Mouse (Mus musculus) liver, adult 2 months (tissue): ENCODE data around the gene Heatr1. TPM values are rescaled to one million over a fixed set of nuclear protein-coding genes. Genes with fewer than 3 reads are reported as not detected.

Source experiments
- DNase-seq: peaks from one replicate; pipeline ENCODE4 v3.0.0-alpha.2; 2011; ENCODE audit warnings: low read depth, low spot score; ENCODE audit errors: extremely low read depth
- H3K27ac ChIP-seq: fragments of 200-500 bp; replicated peaks from 2 replicates; pipeline ENCODE4 v1.5.1; 2012; ENCODE audit warnings: low read depth, mild to moderate bottlenecking, control low read depth, inconsistent platforms, low read length; ENCODE audit not compliant: insufficient read depth
- H3K27me3 ChIP-seq: fragments of 200-500 bp; 2 replicates; pipeline ENCODE4 v1.6.1; 2012; ENCODE audit warnings: mild to moderate bottlenecking, moderate library complexity, low read length, inconsistent platforms; ENCODE audit not compliant: control insufficient read depth, insufficient read depth
- H3K36me3 ChIP-seq: fragments of 200-500 bp; 2 replicates; pipeline ENCODE4 v1.6.1; 2012; ENCODE audit warnings: low read length, inconsistent platforms; ENCODE audit not compliant: control insufficient read depth, insufficient read depth
- H3K4me1 ChIP-seq: fragments of 200-500 bp; 2 replicates; pipeline ENCODE4 v1.6.1; 2011; ENCODE audit warnings: low read length; ENCODE audit not compliant: control insufficient read depth, insufficient read depth
- H3K4me3 ChIP-seq: fragments of 200-500 bp; 2 replicates; pipeline ENCODE4 v1.5.1; 2011; ENCODE audit warnings: low read depth, mild to moderate bottlenecking, control low read depth, low read length, moderate library complexity; ENCODE audit not compliant: insufficient read depth
- H3K79me2 ChIP-seq: fragments of 200-500 bp; 2 replicates; pipeline ENCODE4 v1.6.1; 2012; ENCODE audit warnings: inconsistent platforms, mild to moderate bottlenecking, low read length, moderate library complexity; ENCODE audit not compliant: control insufficient read depth, insufficient read depth
- H3K9ac ChIP-seq: fragments of 200-500 bp; 2 replicates; pipeline ENCODE4 v1.6.1; 2012; ENCODE audit warnings: low read depth, mild to moderate bottlenecking, control low read depth, inconsistent platforms, low read length
- CTCF ChIP-seq: fragments of 200-500 bp; IDR thresholded peaks from 2 replicates; pipeline ENCODE4 v1.5.1; 2011; ENCODE audit warnings: low read depth, low read length, control low read depth
- POLR2A ChIP-seq: fragments of 200-500 bp; IDR thresholded peaks from 2 replicates; pipeline ENCODE4 v1.6.1; 2011; ENCODE audit warnings: low read length, control low read depth; ENCODE audit not compliant: insufficient read depth; ENCODE audit errors: extremely low read depth
- WGBS: fragments of 180-500 bp; shearing (Covaris S2); methylation state at CpG from one replicate; pipeline ENCODE4 v1.1.7; 2018; 5-methylcytosine and 5-hydroxymethylcytosine counted together
- polyA plus RNA-seq: library from polyadenylated mRNA; depleted of rRNA; stranded (reverse); fragments of >200 nt; gene quantifications from 2 replicates; pipeline ENCODE4 v1.2.3, GENCODE M21; 2012
- total RNA-seq: library from RNA; depleted of rRNA; stranded (reverse); fragments of >200 nt; gene quantifications from 2 replicates; pipeline ENCODE4 v1.2.3, GENCODE M21; 2014

Gene Heatr1
- total and polyA plus RNA-seq, 2 experiments: 12.8 to 16.1 TPM

DNA sequence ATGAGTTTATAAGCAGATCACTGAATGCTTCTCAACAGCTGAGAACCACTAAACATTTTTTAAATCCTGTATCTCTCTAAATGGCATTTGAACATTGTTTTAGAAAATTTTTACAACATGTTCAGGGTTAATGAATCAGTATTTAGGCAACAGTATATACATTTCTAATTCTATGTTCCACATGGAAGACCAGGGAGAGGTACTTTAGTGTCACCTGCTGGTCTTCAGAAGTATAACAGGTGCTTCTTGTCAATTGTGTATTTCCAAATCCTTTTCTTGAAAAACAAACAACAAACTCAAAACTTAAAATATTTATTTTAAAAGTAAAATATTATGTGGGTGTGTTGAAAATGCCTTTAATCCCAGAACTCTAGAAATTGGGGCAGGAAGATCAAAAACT lies 8.5 kb upstream of the Heatr1 start:
- peak; percentile 27 for DNase-seq

DNA sequence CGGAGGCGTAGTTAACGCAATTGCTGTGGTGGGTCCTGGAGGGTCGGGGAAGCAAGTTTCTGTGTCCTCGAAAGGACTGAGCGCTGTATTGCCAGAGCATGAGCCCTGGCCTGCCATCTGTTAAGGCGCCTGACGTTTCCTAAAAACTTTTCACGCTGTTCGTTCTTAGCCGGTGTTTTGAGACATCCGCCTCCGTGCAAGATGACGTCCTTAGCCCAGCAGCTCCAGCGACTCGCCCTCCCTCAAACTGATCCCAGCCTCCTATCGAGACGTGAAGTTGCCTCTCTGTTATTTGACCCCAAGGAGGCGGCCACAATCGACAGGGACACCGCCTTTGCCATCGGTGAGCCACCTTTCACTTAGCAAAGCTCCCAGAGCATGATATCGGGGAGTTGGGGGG lies 744 bp downstream of the Heatr1 start:
- DNase-seq: peak; percentile 6
- H3K4me1 ChIP-seq: peaks cover 4% of the 10 kb centered on the region
- no peak overlapping the region for H3K27ac ChIP-seq
- peak overlapping the region; percentile 78 for H3K9ac ChIP-seq
- H3K36me3 ChIP-seq: peaks cover 20% of the 10 kb centered on the region
- no peaks in the 10 kb centered on the region for H3K27me3 ChIP-seq
- 1% methylated on average over 23 of the region's 23 CpGs for WGBS
- H3K4me3 ChIP-seq: peak overlapping the region; percentile 92
- TF ChIP-seq CTCF (no peak), POLR2A (no peak)
- peaks cover 4% of the 10 kb centered on the region; the same call in 1 of the 2 replicates for H3K79me2 ChIP-seq

More for the DNA sequence above, 8.5 kb upstream of the Heatr1 start:
- H3K27me3 ChIP-seq: no peaks in the 10 kb centered on the region
- H3K36me3 ChIP-seq: no peaks in the 10 kb centered on the region
- H3K27ac ChIP-seq: no peak overlapping the region
- no peak overlapping the region for H3K9ac ChIP-seq
- H3K4me3 ChIP-seq: no peak overlapping the region
- no peaks in the 10 kb centered on the region for H3K79me2 ChIP-seq
- TF ChIP-seq CTCF (peak; percentile 46), POLR2A (no peak)
- H3K4me1 ChIP-seq: no peaks in the 10 kb centered on the region

DNA sequence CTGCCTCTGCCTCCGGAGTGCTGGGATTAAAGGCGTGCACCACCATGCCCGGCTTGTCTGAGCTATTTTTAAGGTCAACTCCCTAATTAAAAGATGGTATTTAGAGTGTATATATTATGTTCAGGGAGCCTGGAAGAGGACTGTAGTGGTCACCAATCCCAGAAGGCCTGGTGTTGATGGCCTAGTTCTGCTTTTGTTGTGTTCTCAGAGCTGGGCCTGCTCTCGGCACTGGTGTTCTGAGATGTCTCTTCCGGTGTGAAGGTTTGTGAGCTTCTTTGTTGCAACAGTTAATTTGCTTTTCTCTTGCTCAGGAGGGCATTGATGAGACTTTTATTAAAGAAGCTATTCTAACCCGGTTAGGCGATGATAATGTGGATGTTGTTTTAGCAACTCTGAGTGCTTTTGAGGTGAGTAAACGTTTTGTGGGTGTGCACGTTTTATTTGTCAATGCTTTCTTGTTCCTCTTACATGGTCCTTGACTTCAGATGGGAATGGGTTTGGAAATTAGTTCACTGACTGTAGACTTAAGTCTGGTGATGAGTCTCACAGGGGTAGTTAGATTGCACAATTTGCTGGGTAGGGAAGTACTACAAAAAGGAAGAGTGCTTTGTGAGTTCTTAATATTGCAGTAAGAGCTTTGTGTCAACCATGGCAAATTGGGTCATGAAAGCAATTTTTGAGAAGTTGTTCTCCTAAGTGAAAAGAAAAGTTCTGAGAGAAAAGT lies 13.7 kb downstream of the Heatr1 start:
- DNase-seq: peak; percentile 54
- Histone ChIP-seq H3K27ac (no peak overlapping the region), H3K4me3 (no peak overlapping the region), H3K27me3 (no peaks in the 10 kb centered on the region), H3K9ac (no peak overlapping the region), H3K79me2 (no peaks in the 10 kb centered on the region), H3K36me3 (peaks cover 40% of the 10 kb centered on the region), H3K4me1 (no peaks in the 10 kb centered on the region)
- no peak for TF ChIP-seq CTCF
- TF ChIP-seq POLR2A: no peak
- WGBS: 86% methylated on average over 9 of the region's 9 CpGs

DNA sequence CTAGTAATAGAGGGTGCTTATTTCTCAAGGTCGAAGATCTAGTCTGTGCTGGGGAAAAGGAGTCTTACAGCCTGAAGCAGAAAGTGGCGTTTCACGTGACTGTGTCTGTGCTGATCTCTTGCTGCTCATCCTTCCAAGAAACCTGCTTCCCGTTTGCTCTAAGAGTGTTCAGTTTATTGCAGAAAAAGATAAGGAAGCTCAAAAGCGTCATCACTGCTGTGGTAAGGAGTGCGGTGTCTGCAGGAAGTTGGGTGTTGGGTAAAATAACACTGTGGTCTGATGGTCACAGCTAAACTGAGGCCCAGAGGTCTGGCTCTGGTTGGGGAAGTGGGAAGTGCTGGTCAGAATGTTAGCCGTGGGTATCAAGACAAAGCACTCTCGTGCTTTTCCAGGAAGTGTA lies 17.2 kb downstream of the Heatr1 start:
- DNase-seq: peak; percentile 61

DNA sequence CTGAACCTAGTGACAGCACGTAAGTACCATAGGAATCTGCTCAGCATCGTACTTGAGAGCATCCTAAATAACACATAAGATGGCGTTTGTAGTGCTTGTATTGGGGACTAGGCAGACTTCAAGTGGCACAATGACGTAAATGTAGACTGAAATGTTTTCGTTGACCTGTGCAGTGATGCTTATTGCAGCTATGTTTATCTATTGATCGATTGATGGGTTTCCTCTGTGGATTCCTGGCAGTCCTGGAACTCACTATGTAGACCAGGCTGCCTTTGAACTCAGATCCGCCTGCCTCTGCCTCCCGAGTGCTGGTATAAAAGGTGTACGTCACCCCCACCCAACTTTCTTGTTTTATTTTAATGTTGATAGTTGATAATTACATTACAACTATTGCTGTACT lies 25.8 kb downstream of the Heatr1 start:
- Histone ChIP-seq H3K27me3 (no peaks in the 10 kb centered on the region), H3K36me3 (peaks cover 65% of the 10 kb centered on the region), H3K9ac (no peak overlapping the region), H3K79me2 (no peaks in the 10 kb centered on the region), H3K4me1 (no peaks in the 10 kb centered on the region), H3K27ac (no peak overlapping the region), H3K4me3 (no peak overlapping the region)
- 74% methylated on average over 9 of the region's 9 CpGs for WGBS
- no peak for DNase-seq
- TF ChIP-seq CTCF: no peak
- TF ChIP-seq POLR2A: no peak

More for the DNA sequence above, 17.2 kb downstream of the Heatr1 start:
- Histone ChIP-seq H3K27me3 (no peaks in the 10 kb centered on the region), H3K4me3 (no peak overlapping the region), H3K4me1 (no peaks in the 10 kb centered on the region), H3K79me2 (no peaks in the 10 kb centered on the region), H3K27ac (no peak overlapping the region), H3K9ac (no peak overlapping the region), H3K36me3 (peaks cover 51% of the 10 kb centered on the region)
- TF ChIP-seq CTCF (no peak), POLR2A (no peak)
- 79% methylated on average over 8 of the region's 8 CpGs for WGBS

DNA sequence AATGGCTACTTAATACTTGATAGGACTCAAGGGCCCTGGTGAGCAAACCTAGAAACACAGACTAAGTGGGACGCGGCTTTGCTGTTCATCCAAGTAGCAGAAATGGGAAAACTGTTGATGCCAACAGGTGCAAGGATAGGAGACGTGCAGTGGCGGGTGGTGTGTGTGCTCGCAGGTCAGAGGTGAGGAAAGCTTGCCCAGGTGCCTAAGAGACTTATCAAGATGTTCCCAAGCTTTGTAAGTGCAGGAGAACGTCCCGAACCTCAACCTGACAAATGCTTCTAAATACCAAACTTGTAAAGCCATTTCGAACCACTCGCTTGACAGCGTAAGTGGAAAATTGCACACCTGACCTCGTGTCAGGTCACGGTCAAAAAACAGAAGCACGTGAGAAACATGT lies 33.7 kb downstream of the Heatr1 start:
- H3K36me3 ChIP-seq: peaks cover 54% of the 10 kb centered on the region
- WGBS: 97% methylated on average over 13 of the region's 13 CpGs

More for the DNA sequence above, 33.7 kb downstream of the Heatr1 start:
- no peak overlapping the region for H3K27ac ChIP-seq
- H3K79me2 ChIP-seq: no peaks in the 10 kb centered on the region
- H3K4me1 ChIP-seq: peaks cover 7% of the 10 kb centered on the region
- no peak for TF ChIP-seq CTCF
- no peak for TF ChIP-seq POLR2A
- no peaks in the 10 kb centered on the region for H3K27me3 ChIP-seq
- no peak for DNase-seq
- no peak overlapping the region for H3K4me3 ChIP-seq
- H3K9ac ChIP-seq: no peak overlapping the region
